ENCODE assay signal across 9 mouse cellular contexts in genomic region chr3:88071783-88072182, GRCm38 (mm10). TPM values are rescaled to one million over a fixed set of nuclear protein-coding genes. Genes with fewer than 3 reads are reported as not detected.
A peak's percentile ranks its signal among the peaks of the same experiment; 100 is the strongest.
DNase-seq lines count a peak whose midpoint lies in the region; ATAC-seq and TF ChIP-seq lines count a peak whose summit lies in the region.
"Had no signal": no experiment of that assay in that cellular context is flagged by ENCODE, and none has a peak within 500 bp of the region (broad histone marks: within the 10 kb centered on the region; RNA-seq: fewer than 3 reads in every experiment).

No protein-coding gene starts in this region.

- H3K79me2 ChIP-seq in C2C12 (ENCODE audit: control insufficient read depth, insufficient read depth) = no peaks in the 10 kb centered on the region

- H3K36me3 ChIP-seq in C2C12 (ENCODE audit: control insufficient read depth, insufficient read depth) = no peaks in the 10 kb centered on the region
- no peaks in the 10 kb centered on the region for H3K36me3 ChIP-seq in embryonic facial prominence, embryonic 15.5 days
- H3K36me3 ChIP-seq in heart, embryonic 10.5 days = no peaks in the 10 kb centered on the region
- H3K36me3 ChIP-seq in kidney, embryonic 14.5 days (ENCODE audit: control insufficient read depth, insufficient read depth, low read length) = no peaks in the 10 kb centered on the region
- H3K36me3 ChIP-seq in limb, embryonic 13.5 days = no peaks in the 10 kb centered on the region
- H3K36me3 ChIP-seq: embryonic facial prominence, embryonic 13.5 days had no signal

- H3K27me3 ChIP-seq in C2C12 (ENCODE audit: control insufficient read depth, insufficient read depth, insufficient read length) = peaks cover 24% of the 10 kb centered on the region
- H3K27me3 ChIP-seq in embryonic facial prominence, embryonic 15.5 days = no peaks in the 10 kb centered on the region
- H3K27me3 ChIP-seq in heart, embryonic 10.5 days (ENCODE audit: insufficient read depth, poor library complexity, severe bottlenecking) = peaks cover 35% of the 10 kb centered on the region
- H3K27me3 ChIP-seq in kidney, embryonic 14.5 days (ENCODE audit: control insufficient read depth, insufficient read depth, low read length) = no peaks in the 10 kb centered on the region
- H3K27me3 ChIP-seq in limb, embryonic 13.5 days = peaks cover 8% of the 10 kb centered on the region

- DNase-seq in heart, embryonic 10.5 days (ENCODE audit: low spot score) = peak; percentile 91
- DNase-seq in naive thymus-derived CD4-positive, alpha-beta T cell, adult 2 months (ENCODE audit: low read depth) = peak; percentile 89
- peak; percentile 78 to 91 for DNase-seq in spleen, postnatal 4 days (ENCODE audit: low spot score in 2 of 2)

- no peaks in the 10 kb centered on the region for H3K79me3 ChIP-seq in C2C12 (ENCODE audit: low read depth)

- H3K4me3 ChIP-seq in C2C12 (ENCODE audit: insufficient read depth, poor library complexity, severe bottlenecking) = no peak overlapping the region
- no peak overlapping the region for H3K4me3 ChIP-seq in bone marrow, adult 2 months (replicated peaks; ENCODE audit: control insufficient read depth, low read depth, low read length)
- no peak overlapping the region for H3K4me3 ChIP-seq in embryonic facial prominence, embryonic 15.5 days (replicated peaks)
- no peak overlapping the region for H3K4me3 ChIP-seq in heart, embryonic 10.5 days
- H3K4me3 ChIP-seq in kidney, embryonic 14.5 days (ENCODE audit: low read length) = no peak overlapping the region
- H3K4me3 ChIP-seq in limb, embryonic 13.5 days = no peak overlapping the region
- H3K4me3 ChIP-seq: embryonic facial prominence, embryonic 13.5 days had no signal

- no peak overlapping the region for H3K27ac ChIP-seq in bone marrow, adult 2 months (ENCODE audit: control insufficient read depth, insufficient read depth, low read depth, low read length, poor library complexity)
- H3K27ac ChIP-seq in embryonic facial prominence, embryonic 15.5 days (replicated peaks) = no peak overlapping the region
- H3K27ac ChIP-seq in heart, embryonic 10.5 days = no peak overlapping the region
- H3K27ac ChIP-seq in kidney, embryonic 14.5 days (ENCODE audit: low read depth, low read length) = no peak overlapping the region
- H3K27ac ChIP-seq in limb, embryonic 13.5 days = no peak overlapping the region
- H3K27ac ChIP-seq: embryonic facial prominence, embryonic 13.5 days had no signal

- peak; percentile 69 for ATAC-seq in embryonic facial prominence, embryonic 15.5 days (ENCODE audit: insufficient number of reproducible peaks, low FRiP score, low TSS enrichment, low read depth)
- ATAC-seq in kidney, embryonic 14.5 days (ENCODE audit: low FRiP score, low TSS enrichment) = peak; percentile 65; the same call in 1 of the 2 replicates
- peak; percentile 44; the same call in 1 of the 2 replicates for ATAC-seq in limb, embryonic 13.5 days (ENCODE audit: low FRiP score, low read depth)

- no peak overlapping the region for H3K9ac ChIP-seq in embryonic facial prominence, embryonic 15.5 days
- no peak overlapping the region for H3K9ac ChIP-seq in kidney, embryonic 14.5 days (ENCODE audit: low read depth, low read length)
- H3K9ac ChIP-seq in limb, embryonic 13.5 days = no peak overlapping the region
- H3K9ac ChIP-seq: embryonic facial prominence, embryonic 13.5 days had no signal

- no peak overlapping the region for H3K4me2 ChIP-seq in embryonic facial prominence, embryonic 15.5 days (replicated peaks)
- H3K4me2 ChIP-seq in kidney, embryonic 14.5 days (replicated peaks; ENCODE audit: low read depth, low read length) = no peak overlapping the region
- no peak overlapping the region for H3K4me2 ChIP-seq in limb, embryonic 13.5 days (replicated peaks)
- H3K4me2 ChIP-seq: embryonic facial prominence, embryonic 13.5 days had no signal

- H3K9me3 ChIP-seq in embryonic facial prominence, embryonic 15.5 days (replicated peaks) = no peaks in the 10 kb centered on the region
- no peaks in the 10 kb centered on the region for H3K9me3 ChIP-seq in heart, embryonic 10.5 days
- no peaks in the 10 kb centered on the region for H3K9me3 ChIP-seq in kidney, embryonic 14.5 days (ENCODE audit: control insufficient read depth, low read length)
- no peaks in the 10 kb centered on the region for H3K9me3 ChIP-seq in limb, embryonic 13.5 days
- H3K9me3 ChIP-seq: embryonic facial prominence, embryonic 13.5 days had no signal

- peak; percentile 76 for TF ChIP-seq CTCF in C2C12 (IDR thresholded peaks at IDR 0.05; ENCODE audit: control insufficient read depth, insufficient read depth, insufficient read length)
- TF ChIP-seq CTCF in bone marrow, adult 2 months (IDR thresholded peaks at IDR 0.05; ENCODE audit: control insufficient read depth, insufficient read depth, low read length) = peak; percentile 86

- no peaks in the 10 kb centered on the region for H3K4me1 ChIP-seq in bone marrow, adult 2 months (ENCODE audit: control insufficient read depth, insufficient read depth, low read length)
- H3K4me1 ChIP-seq in embryonic facial prominence, embryonic 15.5 days = no peaks in the 10 kb centered on the region
- H3K4me1 ChIP-seq in heart, embryonic 10.5 days = no peaks in the 10 kb centered on the region
- no peaks in the 10 kb centered on the region for H3K4me1 ChIP-seq in kidney, embryonic 14.5 days (ENCODE audit: control insufficient read depth, insufficient read depth, low read length)
- no peaks in the 10 kb centered on the region for H3K4me1 ChIP-seq in limb, embryonic 13.5 days
- H3K4me1 ChIP-seq: embryonic facial prominence, embryonic 13.5 days had no signal

- no peak overlapping the region for H3ac ChIP-seq in C2C12 (ENCODE audit: control insufficient read depth, insufficient read length, low read depth)

- 1% methylated on average over 5 of the region's 5 CpGs for WGBS in bone marrow, adult 2 months
- WGBS in embryonic facial prominence, embryonic 15.5 days = 3% methylated on average over 5 of the region's 5 CpGs
- 2% methylated on average over 5 of the region's 5 CpGs for WGBS in heart, embryonic 10.5 days
- 3% methylated on average over 5 of the region's 5 CpGs for WGBS in kidney, embryonic 14.5 days
- 0% methylated on average over 5 of the region's 5 CpGs for whole genome bisulfite sequencing in limb, embryonic 13.5 days

- no peak for TF ChIP-seq POLR2A in bone marrow, adult 2 months (IDR thresholded peaks at IDR 0.05; ENCODE audit: borderline replicate concordance, control insufficient read depth, low read depth, low read length)

TF ChIP-seq in C2C12, 6 proteins besides CTCF, POLR2A, EP300 and RAD21:
- TF ChIP-seq MYOD1 (IDR thresholded peaks at IDR 0.05; ENCODE audit: control insufficient read depth, insufficient read length, low read depth) (no peak), FOSL1 (IDR thresholded peaks at IDR 0.05; ENCODE audit: insufficient read depth, low read length, poor library complexity, severe bottlenecking) (no peak), USF1 (IDR thresholded peaks at IDR 0.05; ENCODE audit: low read depth) (no peak)

RNA-seq across cellular contexts. Expression of gene Ttc24, which starts 6.3 kb away (rescaled TPM):
- polyA plus RNA-seq in C2C12 (2012; fragmentation: generic; extraction: Trizol) = not detected
- not detected in 2 replicates for polyA plus RNA-seq in bone marrow, adult 2 months (2011; ENCODE audit: insufficient read depth, insufficient read length, low replicate concordance, missing spikeins)
- 0.35 and 0.52 TPM in 2 replicates for polyA plus RNA-seq in embryonic facial prominence, embryonic 15.5 days (2015; fragmentation: Nextera tagmentation; extraction: Ambion mirVana)
- 0.14 TPM in 1 of 2 replicates, not detected in the other for polyA plus RNA-seq in heart, embryonic 10.5 days (2016; fragmentation: Nextera tagmentation; extraction: Ambion mirVana)
- polyA plus RNA-seq in kidney, embryonic 14.5 days (2014; fragmentation: Nextera tagmentation; extraction: Ambion mirVana) = not detected in 2 replicates
- polyA plus RNA-seq in limb, embryonic 13.5 days (2015; fragmentation: Nextera tagmentation; extraction: Ambion mirVana) = not detected in 2 replicates

RNA-seq across cellular contexts. Expression of gene Iqgap3, which starts 10.0 kb away (rescaled TPM):
- polyA plus RNA-seq in C2C12 (2012; fragmentation: generic; extraction: Trizol) = 23.9 TPM
- 11.5 and 21.5 TPM in 2 replicates for polyA plus RNA-seq in bone marrow, adult 2 months (2011; ENCODE audit: insufficient read depth, insufficient read length, low replicate concordance, missing spikeins)
- 15.9 and 16.8 TPM in 2 replicates for polyA plus RNA-seq in embryonic facial prominence, embryonic 15.5 days (2015; fragmentation: Nextera tagmentation; extraction: Ambion mirVana)
- polyA plus RNA-seq in heart, embryonic 10.5 days (2016; fragmentation: Nextera tagmentation; extraction: Ambion mirVana) = 22.0 and 27.4 TPM in 2 replicates
- polyA plus RNA-seq in kidney, embryonic 14.5 days (2014; fragmentation: Nextera tagmentation; extraction: Ambion mirVana) = 15.5 and 20.9 TPM in 2 replicates
- polyA plus RNA-seq in limb, embryonic 13.5 days (2015; fragmentation: Nextera tagmentation; extraction: Ambion mirVana) = 19.5 and 20.6 TPM in 2 replicates

RNA-seq across cellular contexts. Expression of gene Naxe, which starts 13.5 kb away (rescaled TPM):
- 93.6 TPM for polyA plus RNA-seq in C2C12 (2012; fragmentation: generic; extraction: Trizol)
- polyA plus RNA-seq in bone marrow, adult 2 months (2011; ENCODE audit: insufficient read depth, insufficient read length, low replicate concordance, missing spikeins) = 17.1 and 54.7 TPM in 2 replicates
- 196 and 197 TPM in 2 replicates for polyA plus RNA-seq in embryonic facial prominence, embryonic 15.5 days (2015; fragmentation: Nextera tagmentation; extraction: Ambion mirVana)
- polyA plus RNA-seq in heart, embryonic 10.5 days (2016; fragmentation: Nextera tagmentation; extraction: Ambion mirVana) = 143 and 148 TPM in 2 replicates
- 159 and 171 TPM in 2 replicates for polyA plus RNA-seq in kidney, embryonic 14.5 days (2014; fragmentation: Nextera tagmentation; extraction: Ambion mirVana)
- polyA plus RNA-seq in limb, embryonic 13.5 days (2015; fragmentation: Nextera tagmentation; extraction: Ambion mirVana) = 209 and 222 TPM in 2 replicates

RNA-seq across cellular contexts. Expression of gene Gpatch4, which starts 28.9 kb away (rescaled TPM):
- 26.4 TPM for polyA plus RNA-seq in C2C12 (2012; fragmentation: generic; extraction: Trizol)
- 36.2 and 40.5 TPM in 2 replicates for polyA plus RNA-seq in bone marrow, adult 2 months (2011; ENCODE audit: insufficient read depth, insufficient read length, low replicate concordance, missing spikeins)
- 28.5 and 35.8 TPM in 2 replicates for polyA plus RNA-seq in embryonic facial prominence, embryonic 15.5 days (2015; fragmentation: Nextera tagmentation; extraction: Ambion mirVana)
- 28.5 and 47.0 TPM in 2 replicates for polyA plus RNA-seq in heart, embryonic 10.5 days (2016; fragmentation: Nextera tagmentation; extraction: Ambion mirVana)
- polyA plus RNA-seq in kidney, embryonic 14.5 days (2014; fragmentation: Nextera tagmentation; extraction: Ambion mirVana) = 48.1 and 48.6 TPM in 2 replicates
- polyA plus RNA-seq in limb, embryonic 13.5 days (2015; fragmentation: Nextera tagmentation; extraction: Ambion mirVana) = 33.0 and 33.9 TPM in 2 replicates

RNA-seq across cellular contexts. Expression of gene Hapln2, which starts 44.4 kb away (rescaled TPM):
- polyA plus RNA-seq in C2C12 (2012; fragmentation: generic; extraction: Trizol) = not detected
- polyA plus RNA-seq in bone marrow, adult 2 months (2011; ENCODE audit: insufficient read depth, insufficient read length, low replicate concordance, missing spikeins) = not detected in 2 replicates
- 0.31 and 0.35 TPM in 2 replicates for polyA plus RNA-seq in embryonic facial prominence, embryonic 15.5 days (2015; fragmentation: Nextera tagmentation; extraction: Ambion mirVana)
- 0.07 and 0.08 TPM in 2 replicates for polyA plus RNA-seq in heart, embryonic 10.5 days (2016; fragmentation: Nextera tagmentation; extraction: Ambion mirVana)
- not detected in 2 replicates for polyA plus RNA-seq in kidney, embryonic 14.5 days (2014; fragmentation: Nextera tagmentation; extraction: Ambion mirVana)
- polyA plus RNA-seq in limb, embryonic 13.5 days (2015; fragmentation: Nextera tagmentation; extraction: Ambion mirVana) = 0.23 TPM in 1 of 2 replicates, not detected in the other
